Mouse (Mus musculus): ENCODE results near the gene Olfr380.

The Olfr380 gene

GRCm38 (mm10) chr11:73457408-73457807 is at the start of gene Olfr380:
Olfr380 (minus strand) TSS chr11:73457508.
- DNase-seq (ENCODE audit: low read depth, low spot score) = no peak

- no peak for DNase-seq (ENCODE audit: low read depth, low spot score)
These were observed 34.2 kb upstream of the Olfr380 start, which contains the start of gene Olfr381 for GRCm38 (mm10) chr11:73491503-73491902. Olfr381 (minus strand) TSS chr11:73491603.

- DNase-seq (ENCODE audit: low read depth, low spot score) = no peak
These were observed 28.9 kb downstream of the Olfr380 start, which contains the start of gene Olfr378 for GRCm38 (mm10) chr11:73428377-73428776. Olfr378 (minus strand) TSS chr11:73428477.
